Mouse (Mus musculus): ENCODE measurements at regions not wholly inside any gene's neighbourhood (a gene's known extent, or its start where the extent isn't known, plus 50 kb on each side); places are given as distances from the start of the nearest gene placed in this dataset.

DNA sequence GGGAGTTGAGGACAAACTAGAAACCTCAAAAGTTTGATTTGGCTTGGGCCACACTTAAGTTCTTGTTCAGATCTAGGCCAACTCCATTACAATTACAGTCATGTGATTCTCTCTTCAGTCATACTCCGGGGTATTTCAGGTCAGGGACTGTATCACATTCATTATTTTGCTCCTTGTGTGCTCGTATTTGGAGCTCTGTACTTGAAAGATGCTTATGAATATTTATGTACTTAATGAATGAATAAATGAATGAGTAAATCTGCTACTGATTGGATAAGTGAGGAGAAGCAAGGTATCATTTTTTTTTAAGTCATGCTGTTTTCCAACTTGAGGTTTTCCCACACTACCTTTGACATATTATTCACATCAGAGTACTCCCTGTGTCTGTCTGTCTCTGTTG lies 69.4 kb upstream of the Hs3st1 start:
- Histone ChIP-seq H3K4me2 (replicated peaks) (no peak overlapping the region), H3K4me3 (replicated peaks) (no peak overlapping the region), H3K27ac (no peak overlapping the region), H3K9me3 (no peaks in the 10 kb centered on the region), H3K4me1 (replicated peaks) (no peaks in the 10 kb centered on the region), H3K36me3 (no peaks in the 10 kb centered on the region), H3K27me3 (no peaks in the 10 kb centered on the region), H3K9ac (replicated peaks) (no peak overlapping the region)
- no peak for ATAC-seq
- 54% methylated on average over 2 of the region's 2 CpGs for WGBS

GRCm38 (mm10) chr5:39806643-39807042 lies 51.4 kb upstream of the Hs3st1 start:
- no peak for ATAC-seq
- no peak overlapping the region for H3K4me2 ChIP-seq (replicated peaks)
- no peaks in the 10 kb centered on the region for H3K9me3 ChIP-seq
- no peaks in the 10 kb centered on the region for H3K27me3 ChIP-seq
- no peaks in the 10 kb centered on the region for H3K36me3 ChIP-seq
- no peak overlapping the region for H3K27ac ChIP-seq
- WGBS, result 82% methylated on average over 4 of the region's 4 CpGs
- no peak overlapping the region for H3K4me3 ChIP-seq (replicated peaks)
- no peak overlapping the region for H3K9ac ChIP-seq (replicated peaks)
- no peaks in the 10 kb centered on the region for H3K4me1 ChIP-seq (replicated peaks)
